Mouse (Mus musculus) urinary bladder, postnatal 10 days (tissue): ENCODE measurements around the gene Slc39a1.
"Not testable (repeated sequence)": the region's sequence is repeated elsewhere in the genome, so short reads cannot be mapped to it uniquely, and the experiment has no call there.

Experiments
- DNase-seq: peaks from one replicate; pipeline ENCODE4 v3.0.0; 2022; ENCODE audit warnings: low spot score

The Slc39a1 gene

GRCm38 (mm10) chr3:90241669-90242358 lies 6.2 kb upstream of the Slc39a1 start:
- no peak for DNase-seq

DNA sequence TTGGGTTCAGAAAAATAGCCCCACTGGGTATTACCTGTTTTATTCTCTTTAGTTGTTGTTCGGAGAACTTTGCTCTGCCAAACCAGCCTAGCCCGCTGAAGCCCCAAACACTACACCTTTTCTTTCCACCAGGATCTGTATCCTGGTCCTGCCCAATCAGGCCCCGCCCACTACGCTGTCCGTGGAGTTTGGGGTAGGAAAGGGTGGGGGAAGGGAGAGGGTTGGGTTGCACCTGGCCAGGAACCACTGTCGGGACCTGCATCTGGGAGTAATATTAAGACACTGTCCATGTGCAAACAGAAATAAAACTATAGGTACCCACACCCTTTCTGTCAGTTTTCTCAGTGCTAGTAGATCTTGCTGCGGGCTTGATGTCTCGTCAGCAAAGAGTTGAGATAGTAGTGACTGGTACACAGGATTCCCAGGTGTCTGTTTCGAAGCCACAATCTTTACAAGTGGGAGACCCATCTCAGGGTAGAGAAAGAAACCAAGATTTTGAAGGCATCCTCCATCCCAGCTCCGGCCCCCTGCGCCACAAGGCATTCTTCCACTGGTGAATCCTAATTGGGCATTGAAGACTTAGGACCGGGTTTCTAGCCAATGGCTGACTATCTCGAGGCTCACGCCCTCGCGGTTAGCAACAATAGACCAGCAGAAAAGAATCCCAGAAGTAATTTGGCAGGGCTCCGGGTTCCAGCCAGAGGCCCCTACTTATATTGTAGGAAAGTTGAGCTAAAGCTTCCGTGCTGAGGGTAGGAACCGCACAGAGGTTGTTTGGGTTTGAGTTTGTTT lies 4.8 kb upstream of the Slc39a1 start, which contains the start of gene Creb3l4:
Gene Creb3l4, minus strand, starts transcription at position 529 of the 792 bp plus-strand sequence.
- DNase-seq = no peak

GRCm38 (mm10) chr3:90245406-90245805 lies 2.6 kb upstream of the Slc39a1 start:
- DNase-seq = no peak

GRCm38 (mm10) chr3:90247630-90247959 lies 377 bp upstream of the Slc39a1 start:
- DNase-seq = no peak

DNA sequence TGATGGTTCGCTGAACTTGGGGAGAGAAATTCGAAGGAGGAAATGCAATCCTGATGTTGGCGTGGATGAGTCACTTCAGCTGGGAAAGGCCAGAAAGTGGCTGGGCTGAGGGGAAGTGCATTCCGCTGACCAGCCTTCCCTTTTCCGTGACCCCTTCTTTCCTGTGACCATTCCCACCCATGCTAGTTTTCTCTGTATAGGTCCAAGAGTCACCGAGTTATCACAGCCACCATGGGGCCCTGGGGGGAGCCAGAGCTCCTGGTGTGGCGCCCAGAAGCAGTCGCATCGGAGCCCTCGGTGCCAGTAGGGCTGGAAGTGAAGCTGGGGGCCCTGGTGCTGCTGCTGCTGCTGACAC lies 751 bp downstream of the Slc39a1 start:
- no peak for DNase-seq

DNA sequence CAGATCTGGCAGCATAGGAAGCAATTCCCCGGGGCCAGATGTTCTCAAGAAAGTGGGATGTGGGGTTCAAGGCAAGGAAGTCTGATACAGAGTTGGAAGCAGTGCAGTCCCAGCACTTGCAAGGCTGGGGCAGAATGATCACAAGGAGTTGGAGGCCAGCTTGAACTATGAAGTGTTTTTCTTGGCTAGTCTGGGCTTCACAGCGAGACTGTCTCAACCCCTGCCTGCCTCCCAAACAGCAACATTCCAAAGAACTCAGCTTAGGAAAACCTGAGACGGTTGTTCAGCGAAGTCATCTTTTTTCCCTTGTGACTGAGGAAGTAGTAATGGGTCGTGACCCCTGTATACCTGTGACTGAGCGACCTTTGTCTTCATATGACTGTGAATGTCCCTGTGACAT lies 2.8 kb downstream of the Slc39a1 start:
- no peak for DNase-seq

- DNase-seq = not testable (repeated sequence)
Observed at GRCm38 (mm10) chr3:90251731-90252226, 3.8 kb downstream of the Slc39a1 start.

GRCm38 (mm10) chr3:90252659-90253058 lies 4.7 kb downstream of the Slc39a1 start:
- DNase-seq = not testable (repeated sequence)

- DNase-seq = not testable (repeated sequence)
Observed at GRCm38 (mm10) chr3:90253174-90253573, 5.2 kb downstream of the Slc39a1 start.

GRCm38 (mm10) chr3:90253653-90254418 lies 5.9 kb downstream of the Slc39a1 start, which contains the start of gene Crtc2:
Gene Crtc2 (plus strand): TSS chr3:90254163.
- DNase-seq = peak; percentile 81

- no peak for DNase-seq
Observed at GRCm38 (mm10) chr3:90254419-90255193, 6.6 kb downstream of the Slc39a1 start.

DNA sequence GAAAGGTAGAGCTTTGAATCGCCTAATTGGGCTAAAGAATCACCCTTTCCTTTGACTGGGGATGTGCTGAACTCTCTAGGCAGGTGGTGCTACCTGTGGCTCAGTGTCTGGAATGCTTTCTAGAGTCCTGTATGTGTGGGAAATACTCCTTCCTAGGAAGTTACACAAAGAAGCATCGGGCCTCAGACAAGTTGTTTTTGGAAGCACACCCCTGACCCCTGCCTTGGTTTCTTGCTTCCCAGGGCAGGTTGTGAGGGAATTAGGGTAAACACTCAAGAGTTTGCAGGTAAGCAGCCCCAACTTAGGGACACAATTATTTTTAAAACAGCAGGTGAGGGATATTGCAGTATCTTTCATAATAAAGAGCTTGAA lies 7.2 kb downstream of the Slc39a1 start:
- DNase-seq = no peak

GRCm38 (mm10) chr3:90255784-90256353 lies 7.9 kb downstream of the Slc39a1 start:
- no peak for DNase-seq

- no peak for DNase-seq
Observed at GRCm38 (mm10) chr3:90256731-90257530, 9.0 kb downstream of the Slc39a1 start.

- DNase-seq = no peak
Observed at GRCm38 (mm10) chr3:90258521-90258920, 10.5 kb downstream of the Slc39a1 start.

DNA sequence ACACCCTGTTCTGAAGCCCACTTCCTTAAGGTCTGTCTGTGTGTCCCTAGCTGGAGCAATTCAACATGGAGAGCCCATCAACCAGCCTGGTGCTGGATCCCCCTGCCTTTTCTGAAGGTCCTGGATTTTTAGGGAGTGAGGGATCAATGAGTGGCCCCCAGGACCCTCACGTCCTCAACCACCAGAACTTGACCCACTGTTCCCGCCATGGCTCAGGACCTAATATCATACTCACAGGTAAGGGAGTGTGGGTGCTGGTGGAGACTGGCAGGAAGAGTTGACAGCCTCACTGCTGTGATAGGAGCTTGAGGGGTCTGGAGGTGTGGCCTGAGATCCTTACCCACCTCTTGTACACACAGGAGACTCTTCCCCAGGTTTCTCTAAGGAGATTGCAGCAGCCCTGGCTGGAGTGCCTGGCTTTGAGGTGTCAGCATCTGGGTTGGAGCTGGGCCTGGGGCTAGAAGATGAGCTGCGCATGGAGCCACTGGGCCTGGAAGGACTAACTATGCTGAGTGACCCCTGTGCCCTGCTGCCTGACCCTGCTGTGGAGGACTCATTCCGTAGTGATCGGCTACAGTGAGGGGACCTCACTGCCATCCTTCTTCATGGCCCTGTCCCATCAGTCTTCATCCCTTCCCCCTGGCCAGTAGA lies 15.3 kb downstream of the Slc39a1 start:
- no peak for DNase-seq

DNA sequence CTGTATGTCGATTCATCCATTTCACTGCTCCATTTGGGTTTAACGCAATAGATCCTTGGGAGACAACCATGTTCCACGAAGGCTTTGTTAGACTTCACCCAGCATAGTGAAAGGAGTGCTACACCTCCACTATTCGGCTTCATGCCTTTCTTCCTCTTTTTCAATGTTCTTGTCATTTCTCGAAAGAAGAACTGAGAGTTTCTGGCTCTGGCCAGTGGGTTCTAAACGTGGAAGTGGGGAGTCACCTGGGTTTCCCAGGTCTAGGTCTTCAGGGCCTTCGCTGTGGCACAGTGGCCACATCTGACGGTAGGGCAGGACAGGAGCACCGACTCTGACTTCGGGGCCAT lies 16.7 kb downstream of the Slc39a1 start:
- DNase-seq = no peak

GRCm38 (mm10) chr3:90265034-90265931 lies 17.3 kb downstream of the Slc39a1 start, which contains the start of gene Dennd4b:
Gene Dennd4b (plus strand): TSS chr3:90265185.
- DNase-seq = peak; percentile 85
